Mouse (Mus musculus) pancreas, adult 10 weeks (tissue): ENCODE measurements around the gene Nhlrc2. TPM values are rescaled to one million over a fixed set of nuclear protein-coding genes. Genes with fewer than 3 reads are reported as not detected.

Experiments used
- polyA plus RNA-seq: library from polyadenylated mRNA; stranded (reverse); fragments of 350-450 nt; fragmentation: Illumina TruSeq; extraction: RNeasy Lipid Tissue Mini Kit (QIAGEN cat#74804); gene quantifications from one replicate; pipeline ENCODE4 v1.2.3, GENCODE M21; 2015; ENCODE audit warnings: low read depth, low replicate concordance; ENCODE audit not compliant: insufficient read depth

Gene Nhlrc2
- 2.5 TPM for polyA plus RNA-seq

DNA sequence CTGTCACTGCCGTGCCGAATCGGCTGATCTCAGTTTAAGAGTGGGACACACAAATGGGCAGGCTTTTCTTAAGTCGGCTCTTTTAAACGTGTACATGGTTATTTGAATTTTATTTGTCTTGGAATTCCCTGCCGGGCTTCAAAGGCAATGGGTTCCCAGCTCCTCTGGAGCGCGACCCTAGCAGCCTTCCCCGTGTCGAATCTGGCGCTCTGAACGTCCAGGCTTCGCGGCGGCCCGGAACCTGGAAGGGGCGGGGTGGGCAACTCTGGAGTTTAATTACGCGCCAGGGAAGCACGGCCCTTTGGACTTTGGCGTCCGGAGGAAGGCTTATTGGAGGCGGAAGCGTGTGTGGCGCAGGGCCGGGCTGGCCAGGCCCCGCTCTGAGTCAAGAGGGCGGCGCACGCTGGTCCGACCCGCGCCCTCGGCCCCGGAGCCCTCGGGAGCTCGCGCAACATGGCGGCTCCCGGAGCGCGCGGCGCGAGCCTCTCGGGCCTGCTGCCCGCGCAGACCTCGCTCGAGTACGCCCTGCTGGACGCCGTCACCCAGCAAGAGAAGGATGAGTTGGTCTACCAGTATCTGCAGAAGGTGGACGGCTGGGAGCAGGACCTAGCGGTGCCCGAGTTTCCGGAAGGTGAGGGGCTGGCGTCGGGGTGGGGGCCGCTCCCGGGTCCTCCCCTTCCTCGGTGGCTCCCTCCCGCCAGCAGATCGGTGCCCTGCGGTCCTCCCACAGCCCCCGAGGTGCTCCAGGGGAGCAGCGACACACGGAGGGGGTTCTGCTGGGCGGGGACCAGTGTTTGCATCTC, at the start of gene Nhlrc2:
Nhlrc2 (plus strand) TSS at position 32 of the 803 bp plus-strand sequence.

DNA sequence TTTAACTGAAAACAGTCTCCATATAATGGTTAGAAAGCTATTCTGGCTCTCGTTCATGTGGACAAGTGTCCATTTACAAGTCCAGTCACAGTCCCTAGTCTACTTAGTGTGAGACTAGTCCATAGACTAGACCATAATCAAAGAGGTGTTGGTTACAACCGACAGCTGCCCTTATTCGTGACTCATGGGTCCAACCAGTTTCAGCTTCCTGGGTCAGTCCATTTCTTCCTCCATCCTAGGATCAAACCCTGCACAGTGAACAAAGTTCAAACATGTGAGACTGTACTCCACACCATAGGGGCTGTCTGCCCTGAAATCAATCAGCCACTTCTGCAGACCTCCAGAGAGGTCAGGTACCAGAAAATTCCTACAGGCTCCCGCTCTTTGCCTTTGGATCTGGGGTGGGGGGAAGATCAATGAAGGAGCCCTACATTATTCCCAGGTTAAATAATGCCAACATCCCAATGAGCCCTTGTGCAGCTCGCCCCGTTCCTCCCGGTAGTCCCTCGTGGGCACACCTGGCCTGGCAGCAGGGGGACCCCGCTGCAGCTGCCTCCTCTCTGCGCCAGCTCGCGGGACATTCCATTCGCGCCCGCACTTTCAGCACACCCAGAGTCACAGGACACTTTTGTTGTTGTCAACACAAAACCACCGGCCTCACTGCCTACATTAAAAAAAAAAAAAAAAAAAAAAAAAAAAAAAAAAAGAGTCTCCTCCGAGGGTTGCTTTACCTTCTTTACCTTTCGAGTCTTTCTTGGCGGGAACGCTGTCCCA, 418 bp upstream of the Nhlrc2 start, which contains the start of gene Dclre1a:
Dclre1a (minus strand) TSS at position 767 of the 774 bp plus-strand sequence.

Other genes with a start within 250 kb of the Nhlrc2 start
- not detected for gene Nrap, start 158.2 kb upstream of the Nhlrc2 start, polyA plus RNA-seq
- gene Casp7, start 151.1 kb upstream of the Nhlrc2 start, polyA plus RNA-seq = 2.1 TPM
- gene Plekhs1, start 86.6 kb upstream of the Nhlrc2 start, polyA plus RNA-seq = 0.83 TPM
- 1.6 TPM for gene Dclre1a, start within 50 bp of the Nhlrc2 start, polyA plus RNA-seq
- gene Adrb1, start 173.9 kb downstream of the Nhlrc2 start, polyA plus RNA-seq = 0.35 TPM